Mouse (Mus musculus) MEL (cell line): ENCODE measurements around the gene Nelfb.

Experiments
- BHLHE40 ChIP-seq: IDR thresholded peaks from 2 replicates; pipeline ENCODE4 v1.6.1; 2012; ENCODE audit warnings: low read depth, mild to moderate bottlenecking, inconsistent platforms, low read length, improper control_type of control experiment, borderline replicate concordance
- CHD1 ChIP-seq: IDR thresholded peaks from 2 replicates; pipeline ENCODE4 v1.6.1; 2012; ENCODE audit warnings: low read depth, mild to moderate bottlenecking, inconsistent platforms, low read length, improper control_type of control experiment
- CHD2 ChIP-seq: IDR thresholded peaks from 2 replicates; pipeline ENCODE4 v1.6.1; 2011; ENCODE audit warnings: low read length, improper control_type of control experiment
- CTCF ChIP-seq, 3 experiments: IDR thresholded peaks in 2 of 3; conservative IDR thresholded peaks in 1 of 3; 2 replicates each; pipeline ENCODE4 v1.5.1; 2011 to 2012; ENCODE audit warnings: low read length in 3 of 3, low read depth in 2 of 3, mild to moderate bottlenecking in 2 of 3, improper control_type of control experiment in 1 of 3, inconsistent platforms in 1 of 3, mixed read lengths in 1 of 3, moderate library complexity in 1 of 3; ENCODE audit not compliant: control insufficient read depth in 1 of 3, insufficient read depth in 1 of 3, poor library complexity in 1 of 3, severe bottlenecking in 1 of 3
- ELF1 ChIP-seq: IDR thresholded peaks from 2 replicates; pipeline ENCODE4 v1.6.1; 2014; ENCODE audit warnings: low read depth, mild to moderate bottlenecking, inconsistent platforms, low read length, improper control_type of control experiment, moderate library complexity
- EP300 ChIP-seq, 2 experiments: IDR thresholded peaks; 2 replicates each; pipeline ENCODE4 v1.6.1; 2011; ENCODE audit warnings: improper control_type of control experiment in 2 of 2, low read length in 2 of 2, low read depth in 1 of 2, mild to moderate bottlenecking in 1 of 2
- ETS1 ChIP-seq: IDR thresholded peaks from 2 replicates; pipeline ENCODE4 v1.6.1; 2012; ENCODE audit warnings: low read depth, mild to moderate bottlenecking, inconsistent platforms, low read length, improper control_type of control experiment, moderate library complexity
- GABPA ChIP-seq: IDR thresholded peaks from 2 replicates; pipeline ENCODE4 v1.6.1; 2012; ENCODE audit warnings: low read depth, mild to moderate bottlenecking, inconsistent platforms, low read length, improper control_type of control experiment, moderate library complexity
- GATA1 ChIP-seq: IDR thresholded peaks from 2 replicates; pipeline ENCODE4 v1.6.1; 2011; ENCODE audit warnings: low read depth, low read length, improper control_type of control experiment
- MEF2A ChIP-seq: IDR thresholded peaks from 2 replicates; pipeline ENCODE4 v1.6.1; 2014; ENCODE audit warnings: low read depth, mild to moderate bottlenecking, inconsistent platforms, low read length, improper control_type of control experiment; ENCODE audit not compliant: poor library complexity, insufficient replicate concordance, severe bottlenecking; ENCODE audit errors: extremely low read depth
- NRF1 ChIP-seq: IDR thresholded peaks from 2 replicates; pipeline ENCODE4 v1.6.1; 2014; ENCODE audit warnings: low read depth, mild to moderate bottlenecking, inconsistent platforms, low read length, improper control_type of control experiment, moderate library complexity; ENCODE audit not compliant: poor library complexity, insufficient read depth, severe bottlenecking
- POLR2A ChIP-seq, 2 experiments: IDR thresholded peaks; 2 replicates each; pipeline ENCODE4 v1.6.1; 2011 to 2012; ENCODE audit warnings: low read length in 2 of 2, mild to moderate bottlenecking in 2 of 2, control low read depth in 1 of 2, improper control_type of control experiment in 1 of 2, low read depth in 1 of 2, moderate library complexity in 1 of 2; ENCODE audit not compliant: control insufficient read depth in 1 of 2, insufficient read depth in 1 of 2, poor library complexity in 1 of 2
- RAD21 ChIP-seq: IDR thresholded peaks from 2 replicates; pipeline ENCODE4 v1.6.1; 2011; ENCODE audit warnings: mild to moderate bottlenecking, low read depth, low read length, improper control_type of control experiment

DNA sequence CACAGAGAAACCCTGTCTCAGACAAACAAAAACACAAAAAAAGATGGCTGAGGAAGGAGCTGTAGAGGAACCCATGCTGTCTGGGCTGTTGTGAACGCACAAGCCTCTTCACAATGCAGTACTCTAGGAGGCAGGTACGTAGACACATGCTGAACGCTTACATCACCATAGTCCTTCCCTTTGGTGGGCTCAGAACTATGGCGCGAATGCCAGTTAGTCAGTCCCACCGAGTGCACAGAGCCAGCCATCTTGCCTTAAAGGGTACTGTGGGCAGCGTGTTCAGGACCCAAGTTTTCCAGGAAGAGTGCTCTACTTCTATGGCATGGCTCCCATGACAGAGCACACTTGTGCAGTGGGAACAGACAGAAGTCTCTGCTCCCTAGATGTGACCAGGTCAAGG, 26.8 kb downstream of the Nelfb start:
- TF ChIP-seq CHD2 (no peak), EP300 (IDR thresholded peaks at IDR 0.05; ENCODE audit: low read depth in 1 of 2, low read length in 2 of 2) (no peak), CTCF (IDR thresholded peaks at IDR 0.05 in 2 of 3, conservative IDR thresholded peaks at IDR 0.05 in 1 of 3; ENCODE audit: control insufficient read depth in 1 of 3, insufficient read depth in 1 of 3, low read depth in 2 of 3, low read length in 3 of 3, poor library complexity in 1 of 3, severe bottlenecking in 1 of 3) (no peak), CHD1 (no peak), NRF1 (no peak), GATA1 (no peak), MEF2A (no peak), ELF1 (no peak), BHLHE40 (no peak), RAD21 (no peak), POLR2A (IDR thresholded peaks at IDR 0.05; ENCODE audit: control insufficient read depth in 1 of 2, insufficient read depth in 1 of 2, low read depth in 1 of 2, low read length in 2 of 2, poor library complexity in 1 of 2) (no peak), GABPA (no peak), ETS1 (no peak)
